Mouse (Mus musculus) liver, embryonic 12.5 days (tissue): ENCODE data around the gene Sos1. TPM values are rescaled to one million over a fixed set of nuclear protein-coding genes. Genes with fewer than 3 reads are reported as not detected.

ENCODE experiments used
- ATAC-seq: fragments of 200-750 bp; cut with Nextera tagmentation; 2 replicates; pipeline ENCODE4 v1.8.0; 2017; ENCODE audit warnings: moderate number of reproducible peaks, mild to moderate bottlenecking, moderate library complexity
- H3K27ac ChIP-seq: fragments of 300-500 bp; sonication (generic); 2 replicates; pipeline ENCODE4 v1.5.1; 2016; ENCODE audit warnings: mild to moderate bottlenecking
- H3K27me3 ChIP-seq: fragments of 300-500 bp; sonication (generic); replicated peaks from 2 replicates; pipeline ENCODE4 v1.6.1; 2016; ENCODE audit warnings: mild to moderate bottlenecking, moderate library complexity
- H3K36me3 ChIP-seq: fragments of 300-500 bp; sonication (generic); 2 replicates; pipeline ENCODE4 v1.6.1; 2016; ENCODE audit warnings: mild to moderate bottlenecking, moderate library complexity
- H3K4me1 ChIP-seq: fragments of 300-500 bp; sonication (generic); 2 replicates; pipeline ENCODE4 v1.6.1; 2016
- H3K4me2 ChIP-seq: fragments of 300-500 bp; sonication (generic); 2 replicates; pipeline ENCODE4 v1.6.1; 2016; ENCODE audit warnings: mild to moderate bottlenecking, moderate library complexity
- H3K4me3 ChIP-seq: fragments of 300-500 bp; sonication (generic); 2 replicates; pipeline ENCODE4 v1.5.1; 2016; ENCODE audit warnings: mild to moderate bottlenecking, moderate library complexity
- H3K9ac ChIP-seq: fragments of 300-500 bp; sonication (generic); 2 replicates; pipeline ENCODE4 v1.6.1; 2016; ENCODE audit warnings: mild to moderate bottlenecking, moderate library complexity
- H3K9me3 ChIP-seq: fragments of 300-500 bp; sonication (generic); replicated peaks from 2 replicates; pipeline ENCODE4 v1.6.1; 2016; ENCODE audit warnings: mild to moderate bottlenecking, moderate library complexity
- WGBS: fragments of 180-500 bp; shearing (Covaris S2); methylation state at CpG from one replicate; pipeline ENCODE4 v1.1.7; 2016; ENCODE audit not compliant: insufficient replicate concordance; 5-methylcytosine and 5-hydroxymethylcytosine counted together
- polyA plus RNA-seq: library from polyadenylated mRNA; unstranded; fragments of >200 nt; fragmentation: Nextera tagmentation; extraction: Ambion mirVana; gene quantifications from 2 replicates; pipeline ENCODE4 v1.2.1, GENCODE M21; 2016

Gene Sos1
- polyA plus RNA-seq, 1 experiment from 2014 or later: 2.6 TPM

- H3K4me2 ChIP-seq: no peak overlapping the region
- WGBS: 24% methylated on average over 4 of the region's 4 CpGs
Measured at GRCm38 (mm10) chr17:80509494-80510458, 29.5 kb upstream of the Sos1 start.

GRCm38 (mm10) chr17:80505766-80506165, 25.5 kb upstream of the Sos1 start:
- Histone ChIP-seq H3K4me3 (no peak overlapping the region), H3K9ac (no peak overlapping the region), H3K4me1 (peaks cover 22% of the 10 kb centered on the region), H3K4me2 (no peak overlapping the region), H3K9me3 (no peaks in the 10 kb centered on the region), H3K36me3 (no peaks in the 10 kb centered on the region), H3K27me3 (no peaks in the 10 kb centered on the region), H3K27ac (no peak overlapping the region)
- no peak for ATAC-seq
- WGBS: 64% methylated on average over 6 of the region's 6 CpGs

More at GRCm38 (mm10) chr17:80509494-80510458, 29.5 kb upstream of the Sos1 start:
- ATAC-seq: no peak
- Histone ChIP-seq H3K27me3 (no peaks in the 10 kb centered on the region), H3K4me3 (no peak overlapping the region), H3K4me1 (peaks cover 20% of the 10 kb centered on the region), H3K36me3 (no peaks in the 10 kb centered on the region), H3K27ac (no peak overlapping the region), H3K9me3 (no peaks in the 10 kb centered on the region), H3K9ac (no peak overlapping the region)

GRCm38 (mm10) chr17:80505342-80505741, 25.1 kb upstream of the Sos1 start:
- ATAC-seq: no peak
- Histone ChIP-seq H3K27ac (no peak overlapping the region), H3K9ac (no peak overlapping the region), H3K4me3 (no peak overlapping the region), H3K4me1 (peaks cover 26% of the 10 kb centered on the region), H3K36me3 (no peaks in the 10 kb centered on the region), H3K4me2 (no peak overlapping the region), H3K9me3 (no peaks in the 10 kb centered on the region), H3K27me3 (no peaks in the 10 kb centered on the region)
- 65% methylated on average over 4 of the region's 4 CpGs for WGBS

GRCm38 (mm10) chr17:80501805-80502172, 21.5 kb upstream of the Sos1 start:
- Histone ChIP-seq H3K9ac (no peak overlapping the region), H3K36me3 (no peaks in the 10 kb centered on the region), H3K27me3 (no peaks in the 10 kb centered on the region), H3K9me3 (no peaks in the 10 kb centered on the region), H3K4me1 (peaks cover 28% of the 10 kb centered on the region), H3K27ac (no peak overlapping the region), H3K4me3 (no peak overlapping the region), H3K4me2 (no peak overlapping the region)
- WGBS: 52% methylated on average over 2 of the region's 2 CpGs
- no peak for ATAC-seq

- H3K9me3 ChIP-seq: no peaks in the 10 kb centered on the region
- no peaks in the 10 kb centered on the region for H3K27me3 ChIP-seq
- H3K4me3 ChIP-seq: no peak overlapping the region
- no peak overlapping the region; the same call in 1 of the 2 replicates for H3K4me2 ChIP-seq
- H3K27ac ChIP-seq: no peak overlapping the region
- no peaks in the 10 kb centered on the region for H3K36me3 ChIP-seq
- WGBS: 24% methylated on average over 5 of the region's 5 CpGs
- H3K4me1 ChIP-seq: peaks cover 28% of the 10 kb centered on the region
- no peak overlapping the region for H3K9ac ChIP-seq
- peak; percentile 51; the same call in 1 of the 2 replicates for ATAC-seq
Measured at GRCm38 (mm10) chr17:80501037-80501804, 21.0 kb upstream of the Sos1 start.

- H3K4me2 ChIP-seq: no peak overlapping the region
- no peak for ATAC-seq
- H3K27ac ChIP-seq: no peak overlapping the region
- H3K4me3 ChIP-seq: no peak overlapping the region
- H3K9me3 ChIP-seq: no peaks in the 10 kb centered on the region
- no peaks in the 10 kb centered on the region for H3K27me3 ChIP-seq
- H3K9ac ChIP-seq: no peak overlapping the region
- peaks cover 28% of the 10 kb centered on the region for H3K4me1 ChIP-seq
- 35% methylated on average over 4 of the region's 4 CpGs for WGBS
- H3K36me3 ChIP-seq: no peaks in the 10 kb centered on the region
Measured at GRCm38 (mm10) chr17:80500025-80500424, 19.8 kb upstream of the Sos1 start.

GRCm38 (mm10) chr17:80498600-80499268, 18.5 kb upstream of the Sos1 start:
- no peak overlapping the region for H3K27ac ChIP-seq
- no peak overlapping the region for H3K4me3 ChIP-seq
- no peak for ATAC-seq
- peaks cover 28% of the 10 kb centered on the region for H3K4me1 ChIP-seq
- no peaks in the 10 kb centered on the region for H3K9me3 ChIP-seq
- H3K4me2 ChIP-seq: no peak overlapping the region
- H3K27me3 ChIP-seq: no peaks in the 10 kb centered on the region
- H3K36me3 ChIP-seq: no peaks in the 10 kb centered on the region
- no peak overlapping the region for H3K9ac ChIP-seq
- 64% methylated on average over 11 of the region's 11 CpGs for WGBS

GRCm38 (mm10) chr17:80497183-80497601, 16.9 kb upstream of the Sos1 start:
- H3K9me3 ChIP-seq: no peaks in the 10 kb centered on the region
- H3K4me2 ChIP-seq: no peak overlapping the region
- ATAC-seq: no peak
- WGBS: 76% methylated on average over 9 of the region's 9 CpGs
- H3K9ac ChIP-seq: no peak overlapping the region
- peaks cover 22% of the 10 kb centered on the region for H3K4me1 ChIP-seq
- H3K27me3 ChIP-seq: no peaks in the 10 kb centered on the region
- no peak overlapping the region for H3K27ac ChIP-seq
- H3K4me3 ChIP-seq: no peak overlapping the region
- H3K36me3 ChIP-seq: no peaks in the 10 kb centered on the region

- no peak overlapping the region for H3K4me3 ChIP-seq
- H3K9me3 ChIP-seq: no peaks in the 10 kb centered on the region
- 71% methylated on average over 8 of the region's 8 CpGs for WGBS
Measured at GRCm38 (mm10) chr17:80496607-80497170, 16.4 kb upstream of the Sos1 start.

GRCm38 (mm10) chr17:80496185-80496584, 15.9 kb upstream of the Sos1 start:
- peaks cover 14% of the 10 kb centered on the region for H3K4me1 ChIP-seq
- no peaks in the 10 kb centered on the region for H3K27me3 ChIP-seq
- no peak overlapping the region for H3K4me2 ChIP-seq
- 69% methylated on average over 6 of the region's 6 CpGs for WGBS
- H3K4me3 ChIP-seq: no peak overlapping the region
- H3K27ac ChIP-seq: no peak overlapping the region
- no peak overlapping the region for H3K9ac ChIP-seq
- H3K36me3 ChIP-seq: no peaks in the 10 kb centered on the region
- H3K9me3 ChIP-seq: no peaks in the 10 kb centered on the region
- no peak for ATAC-seq

More at GRCm38 (mm10) chr17:80496607-80497170, 16.4 kb upstream of the Sos1 start:
- no peak for ATAC-seq
- Histone ChIP-seq H3K36me3 (no peaks in the 10 kb centered on the region), H3K4me1 (peaks cover 19% of the 10 kb centered on the region), H3K9ac (no peak overlapping the region), H3K27ac (no peak overlapping the region), H3K27me3 (no peaks in the 10 kb centered on the region), H3K4me2 (no peak overlapping the region)

- no peak overlapping the region for H3K4me2 ChIP-seq
- no peak overlapping the region for H3K4me3 ChIP-seq
- H3K27ac ChIP-seq: no peak overlapping the region
- no peaks in the 10 kb centered on the region for H3K4me1 ChIP-seq
- H3K9ac ChIP-seq: no peak overlapping the region
- WGBS: 43% methylated on average over 1 of the region's 1 CpGs
- H3K36me3 ChIP-seq: no peaks in the 10 kb centered on the region
- H3K9me3 ChIP-seq: no peaks in the 10 kb centered on the region
- no peak for ATAC-seq
- H3K27me3 ChIP-seq: no peaks in the 10 kb centered on the region
Measured at GRCm38 (mm10) chr17:80493891-80494290, 13.6 kb upstream of the Sos1 start.
